Mouse (Mus musculus) megakaryocyte, embryonic 14.5 days (primary cell): ENCODE measurements around the gene Atp8b3.

Experiments used
- FLI1 ChIP-seq: IDR thresholded peaks from 2 replicates; pipeline ENCODE4 v1.6.1; 2012; ENCODE audit warnings: low read length, inconsistent platforms, mixed read lengths
- GATA1 ChIP-seq: IDR thresholded peaks from 3 replicates; pipeline ENCODE4 v1.6.1; 2012; ENCODE audit warnings: mixed read lengths, low read length, inconsistent platforms, borderline replicate concordance

GRCm38 (mm10) chr10:80584045-80584488, 45.1 kb upstream of the Atp8b3 start:
- TF ChIP-seq GATA1 (no peak), FLI1 (no peak)
